Mouse (Mus musculus): ENCODE data around the gene Upk3b. TPM values are rescaled to one million over a fixed set of nuclear protein-coding genes. Genes with fewer than 3 reads are reported as not detected.

The Upk3b gene
- polyA plus RNA-seq (2017; shearing (Covaris generic)): not detected

GRCm38 (mm10) chr5:136038258-136039214, at the start of gene Upk3b:
TSS of gene Upk3b (plus strand) at chr5:136038496.

GRCm38 (mm10) chr5:135994725-135995687, 43.3 kb upstream of the Upk3b start, which contains the start of gene Dtx2:
TSS of gene Dtx2 (plus strand) at chr5:135994800.

GRCm38 (mm10) chr5:136054301-136055077, 16.2 kb downstream of the Upk3b start, which contains the start of gene Upk3bl:
TSS of gene Upk3bl (plus strand) at chr5:136054492.

GRCm38 (mm10) chr5:136083669-136084107, 45.4 kb downstream of the Upk3b start, which contains the start of gene Rasa4:
TSS of gene Rasa4 (plus strand) at chr5:136083916.

Other genes with a start within 250 kb of the Upk3b start
- 0.18 TPM for gene Srrm3, start 231.6 kb upstream of the Upk3b start, polyA plus RNA-seq (2017; shearing (Covaris generic))
- gene Hspb1, start 150.6 kb upstream of the Upk3b start, polyA plus RNA-seq (2017; shearing (Covaris generic)): 2.0 TPM
- 53.7 TPM for gene Ywhag, start 103.9 kb upstream of the Upk3b start, polyA plus RNA-seq (2017; shearing (Covaris generic))
- gene Ssc4d, start 64.0 kb upstream of the Upk3b start, polyA plus RNA-seq (2017; shearing (Covaris generic)): 0.81 TPM
- gene Zp3, start 58.4 kb upstream of the Upk3b start, polyA plus RNA-seq (2017; shearing (Covaris generic)): not detected
- 23.8 TPM for gene Dtx2, start 43.7 kb upstream of the Upk3b start, polyA plus RNA-seq (2017; shearing (Covaris generic))
- not detected for gene Upk3bl, start 16.0 kb downstream of the Upk3b start, polyA plus RNA-seq (2017; shearing (Covaris generic))
- 2.4 TPM for gene Rasa4, start 45.4 kb downstream of the Upk3b start, polyA plus RNA-seq (2017; shearing (Covaris generic))
- 142 TPM for gene Polr2j, start 78.1 kb downstream of the Upk3b start, polyA plus RNA-seq (2017; shearing (Covaris generic))
- 50.5 TPM for gene Lrwd1, start 97.6 kb downstream of the Upk3b start, polyA plus RNA-seq (2017; shearing (Covaris generic))
- gene Alkbh4, start 97.7 kb downstream of the Upk3b start, polyA plus RNA-seq (2017; shearing (Covaris generic)): 62.5 TPM
- gene Orai2, start 132.2 kb downstream of the Upk3b start, polyA plus RNA-seq (2017; shearing (Covaris generic)): 78.1 TPM
- gene Prkrip1, start 160.5 kb downstream of the Upk3b start, polyA plus RNA-seq (2017; shearing (Covaris generic)): 41.6 TPM
- gene Sh2b2, start 208.1 kb downstream of the Upk3b start, polyA plus RNA-seq (2017; shearing (Covaris generic)): 0.49 TPM